Mouse (Mus musculus): Measurements from ENCODE around the gene Sdk1.

Gene Sdk1

GRCm38 (mm10) chr5:141447247-141447646 is 206.0 kb downstream of the Sdk1 start:
- no peak for DNase-seq (ENCODE audit: low read depth, low spot score)

- no peak for DNase-seq (ENCODE audit: low read depth, low spot score)
Observed at GRCm38 (mm10) chr5:141463417-141463816, 222.1 kb downstream of the Sdk1 start.

GRCm38 (mm10) chr5:141468821-141469220 is 227.5 kb downstream of the Sdk1 start:
- DNase-seq (ENCODE audit: low read depth, low spot score): no peak

- DNase-seq (ENCODE audit: low read depth, low spot score): no peak
Observed at GRCm38 (mm10) chr5:141505281-141505680, 264.0 kb downstream of the Sdk1 start.

- no peak for DNase-seq (ENCODE audit: low read depth, low spot score)
Observed at GRCm38 (mm10) chr5:141506344-141506743, 265.1 kb downstream of the Sdk1 start.

- DNase-seq (ENCODE audit: low read depth, low spot score): no peak
Observed at GRCm38 (mm10) chr5:141524801-141525715, 283.8 kb downstream of the Sdk1 start.

GRCm38 (mm10) chr5:141540193-141540592 is 298.9 kb downstream of the Sdk1 start:
- DNase-seq (ENCODE audit: low read depth, low spot score): no peak

GRCm38 (mm10) chr5:141542890-141543666 is 301.8 kb downstream of the Sdk1 start:
- peak; percentile 20 for DNase-seq (ENCODE audit: low read depth, low spot score)

- no peak for DNase-seq (ENCODE audit: low read depth, low spot score)
Observed at GRCm38 (mm10) chr5:141553444-141553843, 312.2 kb downstream of the Sdk1 start.

GRCm38 (mm10) chr5:141558731-141559130 is 317.4 kb downstream of the Sdk1 start:
- DNase-seq (ENCODE audit: low read depth, low spot score): no peak

GRCm38 (mm10) chr5:141560325-141560724 is 319.0 kb downstream of the Sdk1 start:
- DNase-seq (ENCODE audit: low read depth, low spot score): no peak

- DNase-seq (ENCODE audit: low read depth, low spot score): no peak
Observed at GRCm38 (mm10) chr5:141561989-141562560, 320.8 kb downstream of the Sdk1 start.

- DNase-seq (ENCODE audit: low read depth, low spot score): peak; percentile 16
Observed at GRCm38 (mm10) chr5:141564197-141564596, 322.9 kb downstream of the Sdk1 start.

- DNase-seq (ENCODE audit: low read depth, low spot score): no peak
Observed at GRCm38 (mm10) chr5:141568106-141568505, 326.8 kb downstream of the Sdk1 start.

- DNase-seq (ENCODE audit: low read depth, low spot score): no peak
Observed at GRCm38 (mm10) chr5:141570442-141570841, 329.2 kb downstream of the Sdk1 start.

- no peak for DNase-seq (ENCODE audit: low read depth, low spot score)
Observed at GRCm38 (mm10) chr5:141574263-141574662, 333.0 kb downstream of the Sdk1 start.

- no peak for DNase-seq (ENCODE audit: low read depth, low spot score)
Observed at GRCm38 (mm10) chr5:141591246-141591645, 350.0 kb downstream of the Sdk1 start.

- DNase-seq (ENCODE audit: low read depth, low spot score): no peak
Observed at GRCm38 (mm10) chr5:141612721-141613120, 371.4 kb downstream of the Sdk1 start.

- DNase-seq (ENCODE audit: low read depth, low spot score): no peak
Observed at GRCm38 (mm10) chr5:141615763-141616162, 374.5 kb downstream of the Sdk1 start.

GRCm38 (mm10) chr5:141617660-141618059 is 376.4 kb downstream of the Sdk1 start:
- no peak for DNase-seq (ENCODE audit: low read depth, low spot score)

- no peak for DNase-seq (ENCODE audit: low read depth, low spot score)
Observed at GRCm38 (mm10) chr5:141625401-141625800, 384.1 kb downstream of the Sdk1 start.

- DNase-seq (ENCODE audit: low read depth, low spot score): no peak
Observed at GRCm38 (mm10) chr5:141631641-141632040, 390.4 kb downstream of the Sdk1 start.

Measured in R1 (cell line).